Mouse (Mus musculus) CD4-positive helper T cell, adult 2 months (primary cell): ENCODE results near the gene Sfmbt2.

Experiments
- DNase-seq: peaks from one replicate; pipeline ENCODE4 v3.0.0-alpha.2; 2012; ENCODE audit warnings: low read depth, missing footprints, low spot score

Gene Sfmbt2

DNA sequence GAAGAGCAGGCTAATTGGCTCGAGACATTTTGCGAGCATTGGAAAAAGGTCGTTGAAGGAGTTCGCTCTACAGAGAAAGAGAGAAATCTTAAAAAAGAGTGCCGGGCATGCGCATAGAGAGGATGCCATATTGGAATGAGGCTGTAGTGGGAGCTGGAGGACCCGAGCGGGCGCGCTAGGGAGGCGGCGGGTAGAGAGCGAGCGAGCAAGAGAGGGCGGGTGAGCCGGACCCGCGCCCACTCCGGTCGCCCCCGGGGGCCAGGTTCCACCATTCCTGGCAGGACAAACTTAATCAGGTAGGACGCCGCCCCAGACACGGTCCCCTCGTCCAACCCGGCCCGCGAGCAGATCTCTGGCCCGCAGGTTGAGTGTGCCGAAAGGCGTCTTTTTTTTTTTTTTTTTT, 2.0 kb downstream of the Sfmbt2 start:
- peak; percentile 76 for DNase-seq

DNA sequence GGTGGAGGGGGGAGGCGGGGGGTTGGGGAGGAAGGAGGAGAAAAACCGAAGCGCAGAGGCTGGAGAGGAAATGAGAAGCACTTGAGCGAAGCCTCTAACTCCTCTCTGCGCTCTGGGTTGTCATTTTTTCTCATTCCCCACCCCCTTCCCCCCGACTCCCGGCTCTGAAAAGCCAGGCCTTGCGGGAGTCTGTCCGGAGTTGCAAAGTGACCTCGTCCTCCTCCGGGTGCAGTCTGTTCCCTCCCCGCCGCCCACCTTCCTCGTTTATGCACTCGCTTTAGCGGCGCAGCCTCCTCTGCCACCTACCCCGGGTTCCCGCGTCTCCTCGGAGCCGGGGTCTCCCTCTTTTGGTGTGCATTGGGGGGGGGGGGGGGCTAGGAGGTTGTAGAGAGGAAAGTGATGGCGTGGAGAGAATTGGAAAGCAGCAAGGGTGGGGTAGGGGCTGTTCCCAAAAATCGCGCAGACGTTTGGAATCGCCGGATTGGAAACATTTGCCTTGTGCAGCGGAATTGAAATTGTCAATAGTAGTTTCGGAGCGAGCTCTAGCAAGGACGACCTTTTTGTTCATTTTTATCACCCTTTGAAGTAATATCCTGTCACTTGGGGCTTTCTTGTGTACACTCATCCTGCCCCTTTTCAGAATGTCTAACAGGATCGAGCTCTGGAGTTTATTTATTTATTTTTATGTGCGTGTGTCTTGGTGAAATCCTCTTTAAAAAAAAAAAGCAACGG, 2.6 kb downstream of the Sfmbt2 start:
- DNase-seq, result peak; percentile 43

DNA sequence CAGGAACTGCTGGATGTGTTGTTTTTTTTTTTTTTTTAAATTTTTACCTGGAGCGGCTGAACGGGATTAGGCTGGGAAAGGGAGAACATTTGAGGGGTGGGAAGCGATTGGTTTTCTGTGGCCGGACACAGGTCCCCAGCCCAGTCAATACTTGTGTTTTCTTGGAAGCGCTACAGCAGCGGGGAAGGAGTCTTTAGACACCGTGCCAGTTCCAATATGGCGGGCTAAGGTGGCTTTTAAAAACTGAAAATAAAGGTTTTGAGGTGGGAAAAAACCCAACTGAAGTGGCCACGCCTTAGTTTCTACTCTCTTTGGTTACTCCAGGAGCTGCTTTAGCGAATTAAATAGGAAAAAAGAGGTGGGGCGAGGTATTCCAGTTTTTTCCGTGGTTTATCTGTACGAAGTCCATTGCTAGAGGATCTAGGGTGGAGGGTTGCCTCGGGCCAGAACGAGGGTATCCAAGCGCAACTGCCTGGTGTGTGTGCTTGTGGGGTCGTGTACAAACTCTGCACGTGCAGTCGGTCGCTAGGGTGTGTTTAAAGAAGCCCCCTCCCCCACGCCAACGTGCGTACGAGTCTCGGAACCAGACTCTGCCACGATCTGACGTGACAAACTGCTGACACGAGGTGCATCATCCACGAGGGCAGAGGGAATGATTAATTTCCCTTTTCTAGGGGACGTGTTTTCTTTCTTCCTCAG, 3.3 kb downstream of the Sfmbt2 start:
- peak; percentile 49 for DNase-seq

DNA sequence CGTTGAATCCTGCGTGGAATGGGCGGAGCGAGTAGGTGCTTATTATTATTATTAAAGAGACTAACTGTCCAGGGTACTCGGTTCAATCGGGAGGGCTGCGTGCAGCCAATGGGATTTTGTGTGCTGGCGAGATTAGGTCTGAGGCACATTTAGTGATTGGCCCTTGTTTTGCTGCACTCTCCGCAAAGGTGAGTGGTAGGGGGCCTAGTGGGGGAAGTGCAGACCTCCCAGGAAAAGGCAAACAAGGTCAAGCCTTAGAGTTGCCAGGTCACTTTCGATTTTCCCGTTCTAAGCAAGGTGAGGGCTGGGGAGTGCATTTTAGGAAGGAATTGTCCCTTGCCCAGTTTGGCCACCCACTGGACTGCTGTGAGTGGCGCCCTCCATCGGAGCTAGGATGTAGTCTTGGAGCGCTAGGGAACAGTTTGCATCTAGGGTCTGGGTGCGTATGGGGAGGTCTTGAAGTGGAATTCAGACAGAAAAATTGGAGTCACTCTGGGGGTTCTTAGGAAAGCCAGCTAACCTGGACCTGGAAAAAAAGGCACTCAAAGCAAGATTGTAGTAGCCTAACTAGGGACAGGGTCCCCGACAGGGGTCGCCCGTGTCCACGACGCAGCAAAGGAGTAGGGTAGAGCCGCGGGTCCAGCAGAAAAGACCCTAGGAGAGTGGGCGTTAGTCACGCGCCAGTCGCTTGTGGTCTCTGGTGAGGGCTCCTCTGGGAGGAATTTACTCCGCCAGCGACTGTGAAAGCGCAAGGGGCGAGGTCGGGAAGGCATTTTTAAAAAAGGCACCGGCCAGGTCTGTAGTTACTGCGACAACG, 4.1 kb downstream of the Sfmbt2 start:
- DNase-seq, result peak; percentile 21

DNA sequence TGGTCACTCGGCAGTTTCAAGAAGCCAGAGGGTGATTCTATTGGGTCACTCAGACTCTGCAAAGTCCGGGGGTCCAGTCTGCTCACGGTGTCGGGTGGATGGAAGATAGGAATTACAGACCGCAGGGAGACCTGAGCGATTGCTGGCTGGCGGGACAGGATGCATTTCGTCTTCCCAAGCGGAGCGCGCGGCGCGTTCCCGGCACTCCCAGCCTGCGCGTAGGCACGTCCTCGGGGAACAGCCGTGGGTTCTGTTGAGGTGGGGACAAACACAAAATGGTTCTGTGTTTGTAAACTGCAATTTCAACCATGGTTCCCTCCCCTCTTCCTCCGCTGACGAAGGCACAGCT, 4.7 kb downstream of the Sfmbt2 start:
- peak; percentile 13 for DNase-seq

DNA sequence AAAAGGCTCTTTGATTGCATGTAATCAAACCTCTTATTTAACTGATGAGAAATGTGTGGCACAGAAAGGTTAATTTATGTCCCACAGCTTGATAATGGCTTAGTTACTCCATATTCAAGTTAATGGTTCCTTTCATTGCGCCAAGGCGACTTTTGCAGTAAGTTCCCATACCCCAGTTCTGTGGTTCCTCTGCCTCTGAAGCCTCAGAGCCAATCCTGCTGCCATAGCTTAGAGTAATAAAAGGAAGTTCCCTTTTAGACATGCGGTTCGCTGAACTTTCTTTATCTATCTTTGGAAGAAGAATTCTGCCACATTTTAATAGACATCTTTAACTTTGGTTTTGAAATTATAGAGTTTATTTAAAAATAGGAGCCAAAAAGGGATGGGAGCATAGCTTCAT, 19.7 kb downstream of the Sfmbt2 start:
- no peak for DNase-seq

DNA sequence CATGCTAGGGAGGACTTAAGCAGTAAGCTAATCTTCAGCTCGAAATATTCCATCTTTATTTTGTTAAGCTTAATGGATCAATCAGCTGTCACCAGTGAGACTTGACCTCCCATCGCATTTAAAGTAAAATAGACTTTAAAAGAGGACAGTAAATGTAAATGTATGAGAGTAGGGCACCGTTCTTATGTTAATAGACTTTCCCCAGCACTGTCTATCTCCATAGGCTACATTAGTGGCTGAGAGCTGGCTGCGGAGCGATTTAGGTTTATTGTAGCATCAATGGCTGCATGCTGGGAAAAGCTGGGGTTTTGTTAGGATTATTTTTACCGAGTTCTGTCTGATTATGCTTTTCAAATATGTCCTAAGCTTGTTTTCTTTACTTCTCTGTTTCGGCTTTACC, 20.5 kb downstream of the Sfmbt2 start:
- DNase-seq, result no peak

DNA sequence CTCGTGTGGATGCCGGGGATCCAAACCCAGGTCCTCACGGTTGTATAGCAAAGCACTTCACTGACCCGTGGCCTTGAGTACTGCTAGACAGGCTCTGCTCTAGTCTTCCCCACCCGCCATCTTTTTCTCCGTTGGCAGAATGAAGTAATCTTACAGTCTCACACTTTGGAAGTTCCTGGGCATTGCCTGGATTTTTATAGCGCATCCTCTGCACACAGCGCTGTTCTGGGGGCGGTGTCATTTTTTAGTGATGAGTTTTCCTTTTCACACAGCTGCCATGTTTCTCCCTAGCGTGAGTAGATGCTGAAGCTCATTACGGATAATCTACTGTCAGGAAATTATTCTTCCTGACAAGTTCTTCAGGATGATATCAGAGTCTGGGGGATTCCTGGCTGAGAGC, 24.8 kb downstream of the Sfmbt2 start:
- DNase-seq, result no peak

DNA sequence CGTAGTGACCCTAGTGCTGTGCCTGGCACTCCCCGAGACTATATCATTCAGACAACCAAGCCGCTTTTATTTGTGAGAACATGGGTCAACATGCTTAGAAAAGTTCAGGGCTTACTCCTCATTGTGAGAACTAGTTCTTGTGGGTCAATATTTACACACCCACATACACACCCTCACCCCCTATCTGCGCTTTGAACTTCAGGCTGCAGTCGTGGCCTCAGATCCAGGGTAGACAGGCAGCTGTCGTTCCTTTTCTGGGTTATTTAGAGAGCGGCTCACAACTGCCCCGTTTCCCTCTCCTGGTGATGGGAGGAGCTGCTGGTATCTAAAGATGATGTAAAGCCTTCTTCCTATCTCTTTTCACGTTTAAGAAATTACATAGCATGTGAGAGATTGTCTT, 27.5 kb downstream of the Sfmbt2 start:
- no peak for DNase-seq

DNA sequence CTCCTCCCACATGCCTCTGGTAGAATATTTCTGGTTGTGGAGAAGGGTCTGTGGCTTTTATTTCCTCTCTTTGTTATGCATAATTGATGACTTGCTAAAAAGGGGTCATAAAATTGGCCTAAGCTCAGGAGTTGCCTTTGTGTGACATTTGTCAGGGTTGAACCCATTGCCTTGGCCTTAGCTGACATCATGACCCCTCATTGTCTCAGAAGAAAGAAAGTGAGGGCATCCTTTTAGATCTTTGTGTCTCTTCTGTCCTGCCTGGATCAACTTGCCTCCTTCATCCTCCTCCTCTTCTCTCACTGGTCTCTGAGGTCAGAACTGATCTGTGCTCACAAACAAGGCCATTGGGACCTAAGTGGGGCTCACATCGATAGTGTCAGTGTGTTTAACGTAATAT, 35.8 kb downstream of the Sfmbt2 start:
- DNase-seq, result no peak

DNA sequence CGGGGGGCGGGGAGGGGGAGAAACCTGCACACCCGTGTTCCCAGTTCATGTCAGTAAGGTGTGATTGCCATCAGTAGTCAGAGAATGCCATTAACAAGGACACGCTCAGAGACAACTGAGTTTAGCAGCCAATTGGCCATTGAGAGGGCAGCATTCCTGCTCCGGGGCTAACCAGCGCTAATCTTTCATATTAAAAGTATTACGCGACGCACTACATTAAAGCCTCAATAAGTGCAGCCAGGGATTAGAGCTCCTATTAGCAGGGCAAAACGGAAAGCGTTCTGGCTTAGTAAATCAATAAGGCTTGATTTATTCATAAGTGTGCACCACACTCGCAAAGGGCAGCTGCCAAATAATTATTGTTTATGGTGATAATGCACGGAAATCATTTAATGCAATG, 39.1 kb downstream of the Sfmbt2 start:
- DNase-seq, result no peak

DNA sequence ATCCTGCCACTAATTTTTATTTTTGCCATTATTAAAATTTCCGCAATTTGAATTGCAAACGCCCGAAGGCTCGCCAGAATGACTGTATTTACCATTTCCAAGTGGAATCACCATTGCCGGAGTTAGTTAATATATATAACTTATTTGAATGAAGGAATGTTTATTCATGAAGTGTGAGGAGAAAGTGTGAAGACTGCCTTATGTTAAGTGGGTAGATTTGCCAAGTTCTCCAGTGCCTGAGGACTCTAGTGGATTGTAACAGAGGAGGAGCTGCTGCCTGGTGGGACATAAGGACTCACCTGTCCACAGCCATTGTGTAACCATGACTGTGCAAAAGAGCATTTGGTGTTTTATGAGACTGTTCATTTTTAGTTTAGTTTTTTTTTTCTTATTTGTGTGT, 39.8 kb downstream of the Sfmbt2 start:
- DNase-seq, result no peak

DNA sequence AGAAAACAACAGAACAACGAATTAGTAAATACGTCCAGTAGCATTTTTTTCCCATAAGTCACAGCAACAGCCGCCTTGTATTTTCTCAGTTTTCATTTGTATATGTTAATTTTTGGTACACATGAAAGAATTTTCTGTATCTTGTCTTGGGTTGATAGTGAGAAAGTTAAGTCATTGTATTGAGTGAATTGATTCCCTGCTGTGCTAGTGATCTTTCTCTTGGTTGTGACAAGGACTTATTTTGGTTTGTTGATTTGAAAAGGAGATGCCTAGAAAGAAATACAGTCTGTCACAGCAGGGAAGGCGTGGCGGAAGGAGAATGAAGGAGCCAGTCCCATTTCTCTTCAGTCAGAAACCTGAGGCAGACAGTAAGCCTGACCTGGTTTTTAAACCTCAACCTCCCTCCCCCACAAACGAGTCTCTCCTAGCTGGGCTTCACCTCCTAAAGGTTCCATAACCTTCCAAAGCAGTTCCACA, 50.7 kb downstream of the Sfmbt2 start:
- no peak for DNase-seq

DNA sequence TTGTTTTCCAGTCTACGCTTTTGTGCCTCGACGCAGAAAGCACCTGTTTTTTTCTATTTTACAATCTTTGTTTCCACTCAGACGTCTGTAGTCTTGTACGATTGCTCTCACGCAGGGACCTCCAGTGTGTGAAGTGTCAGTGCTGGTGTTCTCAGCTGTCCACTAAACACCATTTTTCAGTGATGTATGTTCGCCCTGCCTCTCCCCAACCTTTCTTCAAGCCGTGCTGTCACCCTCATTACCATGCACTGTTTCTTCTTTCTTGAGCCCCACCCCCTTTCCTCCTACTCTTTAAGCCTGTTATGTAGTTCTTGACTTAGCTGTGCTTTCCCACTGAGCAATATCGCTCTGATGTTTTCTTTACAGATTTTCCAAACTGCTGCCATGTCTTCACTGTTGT, 67.0 kb downstream of the Sfmbt2 start:
- no peak for DNase-seq

DNA sequence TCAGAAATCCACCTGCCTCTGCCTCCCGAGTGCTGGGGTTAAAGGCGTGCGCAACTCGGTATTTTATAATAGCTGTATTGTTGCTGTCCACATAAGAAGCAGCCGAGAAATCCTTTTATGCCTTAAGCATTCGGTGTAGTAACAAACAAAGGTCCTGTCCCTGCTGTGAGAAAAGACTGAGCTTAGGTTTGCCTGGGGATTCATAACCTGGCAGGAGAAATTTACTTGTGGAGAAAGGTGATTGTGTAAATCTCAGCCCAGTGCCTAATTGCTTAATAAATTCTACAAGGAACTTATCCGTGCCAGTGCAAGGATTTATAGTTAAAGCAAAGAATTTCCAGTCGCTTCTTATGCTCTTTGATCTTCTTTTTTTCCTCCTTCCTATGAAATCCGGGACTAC, 71.5 kb downstream of the Sfmbt2 start:
- DNase-seq, result no peak

DNA sequence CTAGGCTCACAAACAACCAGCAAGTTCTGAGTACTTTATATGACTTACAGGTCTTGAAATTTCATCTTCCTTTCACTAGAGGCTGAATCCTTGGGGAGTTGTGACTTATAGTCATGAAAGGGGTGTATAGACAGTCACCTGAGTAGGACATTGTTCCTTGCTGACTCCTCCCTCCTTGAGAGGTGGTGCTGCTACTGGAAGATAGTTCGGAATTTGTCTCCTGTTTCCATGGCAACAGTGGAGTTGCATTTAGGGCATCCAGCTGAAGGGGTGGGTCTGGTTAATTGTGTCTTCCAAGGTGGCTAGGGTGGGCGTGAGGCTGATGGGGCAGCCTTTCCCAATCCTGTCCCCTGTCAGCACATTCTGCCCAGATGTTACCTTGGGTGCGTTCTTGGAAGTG, 83.3 kb downstream of the Sfmbt2 start:
- DNase-seq, result no peak

DNA sequence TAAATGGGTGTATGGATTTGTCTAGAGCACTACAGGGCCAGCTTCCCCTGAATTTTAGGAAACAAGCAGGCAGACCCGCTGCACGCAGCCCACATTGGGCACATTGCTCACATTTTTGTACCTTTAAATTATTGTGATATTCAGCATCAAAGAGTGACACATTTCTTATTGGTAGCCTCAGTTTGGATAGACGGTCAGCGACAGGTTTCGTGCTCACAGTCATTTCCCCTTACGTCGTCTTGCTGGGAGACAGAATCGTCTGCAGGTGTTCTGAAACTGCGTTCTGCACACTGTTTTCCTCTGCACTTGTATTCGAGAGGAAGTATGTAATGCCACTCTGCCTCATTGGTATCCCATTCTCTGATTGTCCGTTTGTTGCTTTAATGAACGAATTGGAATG, 88.0 kb downstream of the Sfmbt2 start:
- DNase-seq, result no peak

DNA sequence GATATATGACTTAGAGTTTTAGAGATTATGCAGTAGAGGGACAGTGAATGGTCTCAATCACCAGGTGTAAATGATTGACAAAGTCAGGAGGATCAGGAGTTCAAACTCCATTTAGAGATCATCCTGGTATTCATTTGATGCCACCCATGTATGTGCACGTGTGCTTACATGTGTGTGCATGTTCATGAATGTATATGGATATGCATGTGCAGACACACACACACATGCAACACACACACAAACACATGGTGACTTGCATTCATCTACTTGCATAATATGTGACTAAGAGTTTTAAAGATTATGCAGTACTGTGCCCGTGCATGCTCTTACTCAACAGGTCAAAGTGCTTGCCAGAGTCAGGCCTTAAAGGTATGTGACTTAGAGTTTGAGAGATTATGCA, 146.2 kb downstream of the Sfmbt2 start:
- no peak for DNase-seq

DNA sequence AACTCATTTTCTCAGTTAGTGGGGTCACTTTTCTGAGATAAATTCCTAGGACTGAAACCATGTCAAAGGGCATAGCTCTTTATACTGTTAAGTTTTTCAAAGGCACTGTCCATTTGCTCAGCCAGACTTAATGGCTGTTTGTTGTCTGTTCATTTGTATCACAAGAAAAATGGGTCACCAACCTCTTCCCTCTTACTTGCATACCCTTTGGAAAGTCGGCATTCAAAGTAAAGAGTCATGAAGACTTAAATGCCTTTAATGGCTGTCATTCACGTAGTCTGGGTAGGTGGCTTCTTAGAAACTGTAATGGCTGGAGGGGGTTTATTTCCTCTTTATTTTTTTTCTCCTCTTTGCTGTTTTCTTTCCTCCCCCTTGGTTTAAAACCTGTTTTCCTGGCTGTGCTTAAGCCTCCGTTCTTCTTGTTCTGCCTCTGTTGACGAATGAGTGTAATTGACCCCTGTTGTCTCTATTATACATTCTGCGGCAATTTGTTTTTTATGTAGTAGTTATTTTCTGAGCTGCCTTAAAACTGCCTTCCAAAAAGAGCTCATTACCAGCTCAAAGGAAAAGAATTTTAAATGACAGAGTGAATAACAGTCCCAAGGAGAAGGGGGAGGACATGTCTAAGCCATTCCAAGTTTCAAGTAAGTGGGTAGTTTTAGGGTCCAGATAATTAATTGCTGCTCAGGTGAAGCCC, 151.6 kb downstream of the Sfmbt2 start:
- no peak for DNase-seq

DNA sequence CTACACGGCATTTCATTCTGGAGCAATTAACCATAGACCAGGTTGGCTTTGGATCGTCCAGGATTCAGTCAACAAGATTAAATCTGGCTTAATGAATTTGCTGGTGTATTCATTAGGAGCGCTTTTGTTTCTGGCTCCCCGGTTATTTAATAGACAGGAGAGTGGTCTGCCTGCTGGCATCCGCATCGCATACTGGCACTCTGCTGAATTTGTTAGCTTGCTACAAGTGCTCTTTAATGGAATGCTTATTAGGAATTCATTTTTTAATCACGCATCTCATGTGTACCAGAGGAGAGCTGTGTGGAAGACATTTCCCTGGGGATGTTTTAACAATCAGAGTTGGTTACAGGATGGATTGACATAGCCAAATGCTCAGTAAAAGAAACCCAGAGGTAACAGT, 155.3 kb downstream of the Sfmbt2 start:
- DNase-seq, result no peak

DNA sequence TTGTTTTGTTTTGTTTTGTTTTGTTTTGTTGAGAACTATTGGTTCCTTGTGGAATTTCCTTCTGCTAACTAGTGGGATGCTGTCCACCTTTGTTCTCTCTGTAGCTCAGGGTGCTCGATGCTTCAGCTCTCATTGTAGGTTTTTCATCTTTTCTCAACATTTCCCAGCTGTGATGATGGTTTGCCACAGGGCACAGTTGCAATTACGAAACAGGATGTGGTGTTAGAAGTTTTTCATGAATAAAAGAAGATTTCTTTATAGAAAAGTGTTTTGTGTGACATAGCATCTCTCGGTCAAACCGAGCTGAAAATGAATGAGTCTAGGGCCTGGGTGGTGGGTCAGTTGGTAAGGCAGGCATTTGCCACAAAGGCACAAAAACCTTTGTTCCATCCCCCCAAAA, 171.5 kb downstream of the Sfmbt2 start:
- DNase-seq, result no peak

DNA sequence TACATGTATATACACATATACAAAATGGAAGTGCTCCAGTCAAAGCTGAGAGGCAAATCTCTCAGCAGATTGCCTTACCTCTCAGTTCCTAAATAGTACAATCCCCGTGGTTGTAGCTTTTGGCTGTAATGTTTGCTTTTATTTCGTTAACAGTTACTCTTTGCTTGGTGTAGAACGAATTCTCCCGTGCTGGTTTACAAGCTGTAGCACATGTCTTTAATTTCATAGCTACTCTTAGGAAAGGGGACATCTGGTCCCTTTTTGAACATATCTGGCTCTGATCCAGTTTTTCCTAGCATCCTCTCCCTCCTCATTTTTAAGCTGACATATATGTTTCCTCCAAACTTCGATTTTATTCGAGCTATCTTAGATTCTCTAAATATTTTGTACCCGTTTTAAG, 172.1 kb downstream of the Sfmbt2 start:
- no peak for DNase-seq
